Mouse (Mus musculus) cerebral cortex, adult 2 months (tissue): ENCODE results near the gene Derl3.

Experiments
- WGBS: fragments of 180-500 bp; shearing (Covaris S2); methylation state at CpG from one replicate; pipeline ENCODE4 v1.1.7; 2018; 5-methylcytosine and 5-hydroxymethylcytosine counted together

Derl3 gene

DNA sequence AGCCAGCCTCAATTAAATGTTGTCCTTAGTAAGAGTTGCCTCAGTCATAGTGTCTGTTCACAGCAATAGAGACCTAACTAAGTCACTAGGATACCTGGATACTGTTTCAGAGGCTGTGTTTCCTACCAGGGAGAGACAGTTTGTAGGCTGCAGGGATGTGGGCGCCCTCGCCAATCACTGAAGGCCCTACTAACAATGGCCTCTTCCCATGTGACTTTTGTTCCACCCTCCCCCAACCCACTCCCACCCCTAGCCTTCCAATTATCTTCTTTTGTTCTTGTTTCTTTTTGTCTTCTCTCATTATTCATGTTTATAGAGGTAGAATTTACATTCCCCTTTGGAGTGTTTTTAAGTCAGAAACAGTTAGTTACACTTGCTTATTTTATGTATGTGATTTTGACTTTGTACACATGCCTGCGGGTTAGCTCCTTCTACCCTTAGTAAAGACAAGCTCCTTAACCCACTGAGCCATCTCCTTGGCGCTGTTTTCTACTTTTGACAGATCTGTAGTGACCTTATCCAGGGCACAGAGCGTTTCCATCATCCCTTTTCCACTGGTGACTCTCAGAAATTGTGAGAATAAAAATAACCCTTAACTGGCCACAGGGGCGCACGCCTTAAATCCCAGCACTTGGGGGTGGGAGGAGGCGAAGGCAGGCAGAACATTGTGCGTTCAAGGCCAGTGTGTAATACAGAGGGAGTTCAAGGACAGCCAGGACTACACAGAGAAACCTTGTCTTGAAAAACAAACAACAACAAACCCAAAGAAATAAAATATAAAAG, 48.0 kb downstream of the Derl3 start:
- 79% methylated on average over 9 of the region's 9 CpGs for WGBS

DNA sequence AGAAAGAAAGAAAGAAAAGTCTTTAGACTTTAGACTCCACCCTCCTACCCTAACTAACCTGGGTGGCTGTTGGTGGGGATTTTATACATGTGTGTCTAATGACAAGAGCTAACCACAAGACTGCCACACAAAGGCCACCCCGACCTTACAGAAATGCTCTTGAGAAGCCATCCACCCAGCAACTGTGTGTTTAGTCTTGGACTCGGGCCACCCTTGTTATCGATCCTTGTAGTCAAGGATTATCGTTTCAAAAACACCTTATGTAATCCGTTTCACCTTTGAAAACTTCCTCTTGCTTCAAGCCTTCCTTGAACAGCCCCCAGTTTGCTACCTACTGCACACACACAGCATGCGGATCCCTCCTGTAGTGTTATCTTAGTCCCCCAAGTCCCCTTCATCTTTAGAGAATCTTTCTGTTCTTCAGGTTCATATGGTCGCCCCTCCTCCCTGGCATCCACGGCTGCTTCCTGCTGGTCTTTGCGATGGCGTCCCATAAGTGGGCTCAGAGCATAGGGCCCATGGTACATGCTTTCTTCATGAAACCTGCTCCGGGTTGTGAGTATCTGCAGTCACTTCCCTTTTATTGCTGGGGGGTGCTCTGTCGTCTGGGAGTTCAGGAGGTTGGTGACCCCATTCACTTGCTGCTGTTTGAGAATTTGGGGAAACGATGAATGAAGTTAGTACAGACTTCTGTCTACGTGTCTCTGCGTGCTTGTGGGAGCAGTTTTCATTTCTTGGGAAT, 49.7 kb downstream of the Derl3 start, which contains the start of gene Vpreb3:
TSS of gene Vpreb3 (plus strand) at position 322 of the 742 bp plus-strand sequence.
- 91% methylated on average over 15 of the region's 15 CpGs for WGBS

DNA sequence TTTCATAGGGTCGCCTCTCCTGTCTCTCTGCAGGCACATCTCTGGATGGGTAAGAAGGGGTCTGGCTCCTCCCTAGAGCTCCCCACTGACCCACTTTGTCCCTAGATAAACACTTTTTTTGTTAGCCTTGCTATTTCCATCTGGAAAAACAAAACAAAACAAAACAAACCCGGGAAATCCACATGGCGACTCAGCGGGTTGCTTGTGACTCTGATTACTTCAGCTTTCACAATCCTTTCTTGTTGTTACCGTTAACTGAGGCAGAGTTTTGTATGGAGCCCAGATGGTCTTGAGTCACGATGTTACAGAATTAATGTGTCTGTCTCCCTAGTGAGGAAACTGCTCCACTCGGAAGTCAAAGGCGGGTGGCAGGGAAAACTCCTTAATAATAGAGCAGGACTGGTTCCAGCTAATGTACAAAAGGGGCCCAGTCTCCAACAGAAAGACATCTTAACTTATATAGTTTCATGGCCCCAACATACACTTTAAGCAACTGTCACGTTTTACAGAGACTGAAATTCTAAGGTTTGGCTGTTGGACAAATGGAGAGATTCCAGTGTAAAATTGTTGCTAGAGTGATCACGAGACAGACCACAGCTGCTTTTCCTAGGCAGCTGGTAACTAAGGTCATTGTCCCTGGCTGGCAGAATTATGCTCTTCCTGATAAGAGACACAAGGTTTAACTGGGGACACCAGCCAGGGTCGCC, 51.0 kb downstream of the Derl3 start:
- 24% methylated on average over 11 of the region's 11 CpGs for WGBS

DNA sequence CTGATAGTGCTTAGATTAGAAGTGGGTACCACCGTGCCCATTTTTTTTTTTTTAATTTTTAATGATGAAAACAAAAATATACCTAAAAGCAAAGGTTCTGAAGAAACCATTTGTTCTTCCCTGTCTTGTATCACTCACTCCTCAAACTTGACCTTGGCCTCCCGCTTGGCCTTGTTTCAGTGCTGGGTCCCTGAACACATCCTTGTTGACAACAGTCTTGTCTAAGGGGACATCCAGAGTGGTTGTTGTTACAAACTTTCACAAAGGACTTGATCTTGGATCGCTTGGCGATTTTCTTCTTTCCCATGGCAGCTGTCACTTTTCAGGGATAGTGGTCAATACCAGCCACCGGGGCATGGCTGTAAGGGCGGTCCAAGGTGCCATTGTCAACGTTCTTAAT, 52.0 kb downstream of the Derl3 start:
- 93% methylated on average over 7 of the region's 7 CpGs for WGBS
